Mouse (Mus musculus) cerebellum, adult 2 months (tissue): ENCODE results near the gene Col20a1. TPM values are rescaled to one million over a fixed set of nuclear protein-coding genes. Genes with fewer than 3 reads are reported as not detected.

Experiments used
- DNase-seq, 2 experiments: peaks; one replicate each; pipeline ENCODE4 v3.0.0; 2021
- H3K27ac ChIP-seq: fragments of 200-500 bp; 2 replicates; pipeline ENCODE4 v1.5.1; 2012; ENCODE audit warnings: low read length, control low read depth, inconsistent platforms; ENCODE audit not compliant: insufficient read depth
- H3K27me3 ChIP-seq: fragments of 200-500 bp; 2 replicates; pipeline ENCODE4 v1.6.1; 2012; ENCODE audit warnings: inconsistent platforms, mild to moderate bottlenecking, low read length, moderate library complexity; ENCODE audit not compliant: control insufficient read depth, insufficient read depth
- H3K4me1 ChIP-seq: fragments of 200-500 bp; 2 replicates; pipeline ENCODE4 v1.6.1; 2011; ENCODE audit warnings: low read length; ENCODE audit not compliant: control insufficient read depth, insufficient read depth
- H3K4me3 ChIP-seq: fragments of 200-500 bp; replicated peaks from 2 replicates; pipeline ENCODE3; 2011; ENCODE audit warnings: mild to moderate bottlenecking, low read depth, low read length, control low read depth; ENCODE audit not compliant: insufficient read depth
- CTCF ChIP-seq: fragments of 200-500 bp; IDR thresholded peaks from 2 replicates; pipeline ENCODE4 v1.5.1; 2011; ENCODE audit warnings: low read depth, mild to moderate bottlenecking, control low read depth, low read length, moderate library complexity, borderline replicate concordance; ENCODE audit not compliant: insufficient read depth
- POLR2A ChIP-seq: fragments of 200-500 bp; IDR thresholded peaks from 2 replicates; pipeline ENCODE4 v1.6.1; 2011; ENCODE audit warnings: low read length, control low read depth, borderline replicate concordance; ENCODE audit not compliant: insufficient read depth
- WGBS: fragments of 180-500 bp; shearing (Covaris S2); methylation state at CpG from one replicate; pipeline ENCODE4 v1.1.7; 2018; 5-methylcytosine and 5-hydroxymethylcytosine counted together
- polyA plus RNA-seq: library from polyadenylated mRNA; depleted of rRNA; stranded (reverse); fragments of >200 nt; gene quantifications from 2 replicates; pipeline ENCODE4 v1.2.3, GENCODE M21; 2012

The Col20a1 gene
- polyA plus RNA-seq, 1 experiment: 2.6 TPM

GRCm38 (mm10) chr2:181041941-181042340, 55.6 kb downstream of the Col20a1 start:
- Histone ChIP-seq H3K4me1 (peaks cover 3% of the 10 kb centered on the region; the same call in 1 of the 2 replicates), H3K27me3 (no peaks in the 10 kb centered on the region), H3K27ac (no peak overlapping the region), H3K4me3 (no peak overlapping the region)
- 56% methylated on average over 7 of the region's 7 CpGs for WGBS
- no peak for DNase-seq
- TF ChIP-seq POLR2A (no peak), CTCF (no peak)

DNA sequence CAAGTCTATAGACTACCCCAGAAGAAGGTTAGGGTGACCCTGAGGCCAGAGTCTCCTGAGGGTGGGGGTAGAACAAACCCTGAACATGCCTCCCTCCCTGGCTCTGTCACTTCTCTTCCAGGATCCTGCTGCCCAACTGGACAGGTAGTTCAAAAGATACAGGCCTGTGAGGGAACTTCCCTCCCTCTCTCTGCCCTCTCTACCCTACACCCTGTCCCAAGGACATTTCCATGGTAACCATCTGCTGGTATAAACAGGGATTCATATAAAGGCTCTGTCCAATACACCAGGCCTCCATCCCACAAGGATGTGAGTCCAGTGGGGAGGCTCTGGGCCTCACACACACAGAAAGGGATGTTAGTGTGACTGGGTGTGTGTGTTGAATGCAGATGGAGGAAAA, 56.0 kb downstream of the Col20a1 start:
- Histone ChIP-seq H3K4me3 (no peak overlapping the region), H3K4me1 (peaks cover 3% of the 10 kb centered on the region; the same call in 1 of the 2 replicates), H3K27me3 (no peaks in the 10 kb centered on the region), H3K27ac (no peak overlapping the region)
- DNase-seq: no peak
- no peak for TF ChIP-seq CTCF
- no peak for TF ChIP-seq POLR2A

DNA sequence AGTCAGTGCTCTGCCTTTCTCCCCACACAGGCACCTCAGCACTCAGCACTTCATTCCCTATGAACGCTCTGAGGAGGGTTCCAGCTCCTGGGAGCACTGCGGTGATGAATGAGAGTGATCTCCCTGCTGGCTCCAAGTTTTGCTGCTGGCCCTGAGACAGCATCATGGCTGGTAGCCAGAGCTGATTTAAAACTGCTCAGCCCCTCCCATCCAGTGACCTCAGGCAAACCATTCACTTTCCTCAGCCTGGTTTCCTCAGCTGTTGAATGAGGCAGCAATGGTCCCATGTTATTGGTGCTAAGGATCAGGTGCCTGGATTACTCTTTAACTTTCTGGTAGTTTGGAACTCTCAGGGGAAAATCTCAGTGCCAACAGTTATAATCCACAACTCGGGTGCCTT, 57.1 kb downstream of the Col20a1 start, which contains the start of gene Chrna4:
TSS of gene Chrna4 (minus strand) at position 110 of the 400 bp plus-strand sequence.
- DNase-seq: no peak
- H3K4me1 ChIP-seq: peaks cover 11% of the 10 kb centered on the region
- no peaks in the 10 kb centered on the region for H3K27me3 ChIP-seq
- H3K27ac ChIP-seq: no peak within 1 kb of the TSS
- WGBS: 33% methylated on average over 3 of the region's 3 CpGs
- no peak within 1 kb of the TSS for H3K4me3 ChIP-seq
- TF ChIP-seq CTCF: no peak
- no peak for TF ChIP-seq POLR2A

- no peak overlapping the region for H3K27ac ChIP-seq
- H3K4me1 ChIP-seq: peaks cover 12% of the 10 kb centered on the region
- no peak for DNase-seq
- 43% methylated on average over 3 of the region's 3 CpGs for WGBS
- no peaks in the 10 kb centered on the region for H3K27me3 ChIP-seq
- TF ChIP-seq CTCF: no peak
- TF ChIP-seq POLR2A: no peak
- no peak overlapping the region for H3K4me3 ChIP-seq
Observed at GRCm38 (mm10) chr2:181044001-181044400, 57.7 kb downstream of the Col20a1 start.

GRCm38 (mm10) chr2:181048252-181048945, 62.1 kb downstream of the Col20a1 start:
- DNase-seq: peak; percentile 52 to 73
- TF ChIP-seq POLR2A (no peak), CTCF (no peak)
- peaks cover 17% of the 10 kb centered on the region for H3K4me1 ChIP-seq
- no peaks in the 10 kb centered on the region for H3K27me3 ChIP-seq
- H3K27ac ChIP-seq: no peak overlapping the region
- whole genome bisulfite sequencing: 13% methylated on average over 7 of the region's 7 CpGs
- no peak overlapping the region for H3K4me3 ChIP-seq

- no peak overlapping the region for H3K4me3 ChIP-seq
- no peak overlapping the region for H3K27ac ChIP-seq
- DNase-seq: no peak
- peaks cover 17% of the 10 kb centered on the region for H3K4me1 ChIP-seq
- TF ChIP-seq CTCF (no peak), POLR2A (no peak)
- H3K27me3 ChIP-seq: no peaks in the 10 kb centered on the region
- 88% methylated on average over 9 of the region's 9 CpGs for WGBS
Observed at GRCm38 (mm10) chr2:181048986-181049385, 62.7 kb downstream of the Col20a1 start.

DNA sequence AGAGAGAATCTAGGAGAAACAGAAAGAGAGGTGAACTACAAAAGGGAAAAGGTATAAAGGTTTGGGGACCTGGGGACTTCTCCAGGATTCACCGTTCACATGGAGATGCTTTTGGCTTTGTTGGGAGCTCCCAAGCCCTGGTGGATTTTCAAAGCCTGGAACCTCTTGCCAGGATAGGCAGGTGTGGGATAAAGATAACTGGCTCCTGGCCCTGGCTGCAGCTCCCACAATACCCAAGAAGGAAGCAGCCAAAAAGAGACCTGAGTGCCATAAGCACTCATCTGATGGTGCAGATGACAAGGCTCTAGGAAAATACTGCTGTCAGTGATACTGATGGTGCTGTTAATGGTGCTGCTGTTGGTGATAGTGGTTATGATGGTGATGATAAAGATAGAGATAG, 65.8 kb downstream of the Col20a1 start:
- Histone ChIP-seq H3K27me3 (no peaks in the 10 kb centered on the region), H3K27ac (no peak overlapping the region), H3K4me3 (no peak overlapping the region), H3K4me1 (peaks cover 17% of the 10 kb centered on the region)
- no peak for TF ChIP-seq CTCF
- DNase-seq: peak; percentile 51 to 80
- 7% methylated on average over 1 of the region's 1 CpGs for WGBS

- Histone ChIP-seq H3K4me1 (no peaks in the 10 kb centered on the region), H3K27me3 (no peaks in the 10 kb centered on the region), H3K4me3 (no peak overlapping the region), H3K27ac (no peak overlapping the region)
- WGBS: 57% methylated on average over 8 of the region's 8 CpGs
- DNase-seq: no peak
- TF ChIP-seq POLR2A: no peak
- TF ChIP-seq CTCF: no peak
Observed at GRCm38 (mm10) chr2:181057341-181057740, 71.0 kb downstream of the Col20a1 start.
